Mouse (Mus musculus) midbrain, embryonic 14.5 days (tissue): ENCODE measurements at regions not wholly inside any gene's neighbourhood (a gene's known extent, or its start where the extent isn't known, plus 50 kb on each side); places are given as distances from the start of the nearest gene placed in this dataset.

Source experiments
- ATAC-seq: fragments of 200-750 bp; cut with Nextera tagmentation; 2 replicates; pipeline ENCODE4 v1.8.0; 2017; ENCODE audit warnings: moderate number of reproducible peaks, moderate library complexity; ENCODE audit not compliant: low FRiP score, low TSS enrichment
- DNase-seq: peaks from one replicate; pipeline ENCODE4 v3.0.0-alpha.2; 2015
- H3K27ac ChIP-seq: fragments of 300-500 bp; sonication (generic); replicated peaks from 2 replicates; pipeline ENCODE4 v1.5.1; 2014; ENCODE audit warnings: mild to moderate bottlenecking, low read depth, low read length, moderate library complexity
- H3K27me3 ChIP-seq: fragments of 300-500 bp; sonication (generic); 2 replicates; pipeline ENCODE4 v1.6.1; 2014; ENCODE audit warnings: low read length, control low read depth, mixed read lengths; ENCODE audit not compliant: control insufficient read depth, insufficient read depth
- H3K36me3 ChIP-seq: fragments of 300-500 bp; sonication (generic); 2 replicates; pipeline ENCODE4 v1.6.1; 2014; ENCODE audit warnings: low read length, control low read depth; ENCODE audit not compliant: control insufficient read depth, insufficient read depth
- H3K4me1 ChIP-seq: fragments of 300-500 bp; sonication (generic); 2 replicates; pipeline ENCODE4 v1.6.1; 2014; ENCODE audit warnings: mild to moderate bottlenecking, antibody characterized with exemption, low read length, control low read depth; ENCODE audit not compliant: control insufficient read depth, insufficient read depth
- H3K4me2 ChIP-seq: fragments of 300-500 bp; sonication (generic); 2 replicates; pipeline ENCODE4 v1.6.1; 2014; ENCODE audit warnings: mild to moderate bottlenecking, low read length, moderate library complexity
- H3K4me3 ChIP-seq: fragments of 300-500 bp; sonication (generic); replicated peaks from 2 replicates; pipeline ENCODE4 v1.5.1; 2014; ENCODE audit warnings: low read depth, low read length
- H3K9ac ChIP-seq: fragments of 300-500 bp; sonication (generic); replicated peaks from 2 replicates; pipeline ENCODE4 v1.6.1; 2014; ENCODE audit warnings: mild to moderate bottlenecking, low read length, moderate library complexity
- H3K9me3 ChIP-seq: fragments of 300-500 bp; sonication (generic); 2 replicates; pipeline ENCODE4 v1.6.1; 2016; ENCODE audit warnings: low read length, control low read depth, mixed read lengths; ENCODE audit not compliant: control insufficient read depth
- WGBS: fragments of 180-500 bp; shearing (Covaris S2); extraction: QIAGEN DNeasy Blood & Tissue Kit; methylation state at CpG from one replicate; pipeline ENCODE4 v1.1.7; 2014; 5-methylcytosine and 5-hydroxymethylcytosine counted together

GRCm38 (mm10) chr13:83722791-83723190 is 219.0 kb downstream of the Mef2c start:
- H3K4me2 ChIP-seq, result peak overlapping the region; percentile 86
- 14% methylated on average over 3 of the region's 3 CpGs for WGBS
- H3K9ac ChIP-seq, result peak overlapping the region; percentile 95
- H3K36me3 ChIP-seq, result no peaks in the 10 kb centered on the region
- peaks cover 6% of the 10 kb centered on the region for H3K27me3 ChIP-seq
- H3K4me1 ChIP-seq, result 0 out of 2 replicates have a peak, but pooled peaks cover 2% of the 10 kb centered on the region
- H3K4me3 ChIP-seq, result peak overlapping the region; percentile 86
- DNase-seq (peak; percentile 62), ATAC-seq (no peak)
- peak overlapping the region; percentile 100 for H3K27ac ChIP-seq
- no peaks in the 10 kb centered on the region for H3K9me3 ChIP-seq

DNA sequence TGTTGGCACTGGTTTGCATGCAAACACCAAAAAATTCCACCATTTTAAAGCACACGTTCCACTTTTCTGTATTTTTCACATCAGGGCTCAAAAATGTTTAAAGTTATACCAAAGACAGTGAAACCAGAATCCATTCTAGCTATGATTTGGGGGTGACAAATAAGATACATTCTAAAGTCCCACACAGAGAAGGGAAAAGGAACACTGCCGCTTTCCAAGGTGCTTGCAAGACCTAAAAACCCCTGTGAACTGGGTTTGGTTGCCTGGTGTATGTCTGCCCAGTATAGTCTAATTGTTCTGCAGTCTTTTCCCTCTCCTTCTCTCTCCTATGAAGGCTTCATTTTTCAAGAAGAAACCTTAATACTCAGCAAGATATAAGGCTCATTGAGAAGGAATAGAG is 219.6 kb downstream of the Mef2c start:
- no peaks in the 10 kb centered on the region for H3K9me3 ChIP-seq
- H3K27me3 ChIP-seq, result peaks cover 3% of the 10 kb centered on the region; the same call in 1 of the 2 replicates
- 13% methylated on average over 2 of the region's 2 CpGs for WGBS
- ATAC-seq (no peak), DNase-seq (peak; percentile 58)
- peak overlapping the region; percentile 86 for H3K4me3 ChIP-seq
- H3K4me1 ChIP-seq, result 0 out of 2 replicates have a peak, but pooled peaks cover 2% of the 10 kb centered on the region
- H3K9ac ChIP-seq, result peak overlapping the region; percentile 95
- H3K4me2 ChIP-seq, result peak overlapping the region; percentile 86
- peak overlapping the region; percentile 100 for H3K27ac ChIP-seq
- H3K36me3 ChIP-seq, result no peaks in the 10 kb centered on the region

GRCm38 (mm10) chr13:83724196-83724595 is 220.4 kb downstream of the Mef2c start:
- DNase-seq, result peak; percentile 60
- Histone ChIP-seq H3K4me1 (no peaks in the 10 kb centered on the region), H3K4me3 (peak overlapping the region; percentile 86), H3K9me3 (no peaks in the 10 kb centered on the region), H3K9ac (peak overlapping the region; percentile 100), H3K27ac (peak overlapping the region; percentile 100), H3K27me3 (no peaks in the 10 kb centered on the region; the same call in 1 of the 2 replicates), H3K4me2 (peak overlapping the region; percentile 86), H3K36me3 (no peaks in the 10 kb centered on the region)
- no peak for ATAC-seq
- WGBS, result 17% methylated on average over 3 of the region's 3 CpGs

DNA sequence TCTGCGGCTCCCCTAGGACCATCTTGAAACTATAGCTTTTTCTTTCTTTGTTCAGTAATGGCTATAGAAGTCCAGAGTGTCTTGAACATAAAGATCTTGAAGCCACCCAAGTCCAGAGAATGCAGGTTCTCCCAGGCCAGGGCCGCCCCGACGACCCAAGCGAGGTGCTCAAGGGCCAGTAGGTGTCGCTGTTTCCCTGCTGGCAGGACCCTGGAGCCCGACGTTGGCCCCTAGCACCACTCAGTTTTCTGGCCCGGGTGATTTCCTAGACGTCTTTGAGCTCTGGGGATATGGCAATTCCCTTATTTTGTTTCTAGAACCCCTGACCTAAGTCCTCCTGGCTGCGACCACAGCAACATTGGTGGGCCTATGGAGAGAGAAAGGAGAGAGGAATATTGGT is 221.2 kb downstream of the Mef2c start:
- Histone ChIP-seq H3K4me3 (peak overlapping the region; percentile 86), H3K9me3 (no peaks in the 10 kb centered on the region), H3K9ac (peak overlapping the region; percentile 100), H3K27ac (peak overlapping the region; percentile 100), H3K4me1 (no peaks in the 10 kb centered on the region), H3K27me3 (no peaks in the 10 kb centered on the region; the same call in 1 of the 2 replicates), H3K4me2 (peak overlapping the region; percentile 86), H3K36me3 (no peaks in the 10 kb centered on the region)
- ATAC-seq (peak; percentile 36), DNase-seq (peak; percentile 95)
- 1% methylated on average over 11 of the region's 11 CpGs for WGBS

DNA sequence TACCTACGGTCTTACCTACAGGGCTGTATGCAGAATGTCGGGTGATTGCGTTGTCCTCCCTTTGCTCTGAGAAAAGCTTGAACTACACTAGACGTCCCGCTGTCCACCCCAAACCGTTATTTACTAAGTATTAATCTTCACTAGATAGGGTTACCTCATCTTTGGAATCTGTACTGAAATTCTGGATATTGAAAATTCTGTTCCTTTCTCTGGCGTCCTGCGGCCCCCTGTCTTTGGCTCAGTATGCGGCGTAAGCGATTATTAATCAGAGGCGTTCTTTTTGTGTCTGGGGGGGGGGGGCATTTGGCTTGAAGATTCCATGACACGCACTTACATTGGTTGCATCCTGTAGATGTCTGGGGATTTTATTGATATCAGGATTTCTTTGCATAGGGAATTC is 222.0 kb downstream of the Mef2c start:
- peak overlapping the region; percentile 86 for H3K4me3 ChIP-seq
- peak overlapping the region; percentile 100 for H3K9ac ChIP-seq
- H3K4me2 ChIP-seq, result peak overlapping the region; percentile 86
- WGBS, result 3% methylated on average over 13 of the region's 13 CpGs
- no peaks in the 10 kb centered on the region for H3K36me3 ChIP-seq
- H3K27me3 ChIP-seq, result no peaks in the 10 kb centered on the region; the same call in 1 of the 2 replicates
- peak overlapping the region; percentile 100 for H3K27ac ChIP-seq
- no peaks in the 10 kb centered on the region for H3K4me1 ChIP-seq
- ATAC-seq (no peak), DNase-seq (peak; percentile 74)
- H3K9me3 ChIP-seq, result no peaks in the 10 kb centered on the region

- H3K9me3 ChIP-seq, result no peaks in the 10 kb centered on the region
- H3K36me3 ChIP-seq, result no peaks in the 10 kb centered on the region
- peak overlapping the region; percentile 100 for H3K27ac ChIP-seq
- H3K4me1 ChIP-seq, result no peaks in the 10 kb centered on the region
- ATAC-seq (no peak), DNase-seq (peak; percentile 61)
- H3K9ac ChIP-seq, result peak overlapping the region; percentile 100
- no peaks in the 10 kb centered on the region; the same call in 1 of the 2 replicates for H3K27me3 ChIP-seq
- peak overlapping the region; percentile 86 for H3K4me2 ChIP-seq
- H3K4me3 ChIP-seq, result peak overlapping the region; percentile 86
- WGBS, result 4% methylated on average over 13 of the region's 13 CpGs
Measured at GRCm38 (mm10) chr13:83726346-83726975, 222.6 kb downstream of the Mef2c start.

GRCm38 (mm10) chr13:83727051-83727765 is 223.4 kb downstream of the Mef2c start:
- Histone ChIP-seq H3K4me3 (peak overlapping the region; percentile 86), H3K27me3 (no peaks in the 10 kb centered on the region; the same call in 1 of the 2 replicates), H3K27ac (peak overlapping the region; percentile 100), H3K36me3 (no peaks in the 10 kb centered on the region), H3K9me3 (no peaks in the 10 kb centered on the region), H3K4me2 (peak overlapping the region; percentile 86), H3K9ac (peak overlapping the region; percentile 100), H3K4me1 (no peaks in the 10 kb centered on the region)
- ATAC-seq (peak; percentile 65), DNase-seq (peak; percentile 92)
- whole genome bisulfite sequencing, result under 1% methylated on average over 38 of the region's 38 CpGs

DNA sequence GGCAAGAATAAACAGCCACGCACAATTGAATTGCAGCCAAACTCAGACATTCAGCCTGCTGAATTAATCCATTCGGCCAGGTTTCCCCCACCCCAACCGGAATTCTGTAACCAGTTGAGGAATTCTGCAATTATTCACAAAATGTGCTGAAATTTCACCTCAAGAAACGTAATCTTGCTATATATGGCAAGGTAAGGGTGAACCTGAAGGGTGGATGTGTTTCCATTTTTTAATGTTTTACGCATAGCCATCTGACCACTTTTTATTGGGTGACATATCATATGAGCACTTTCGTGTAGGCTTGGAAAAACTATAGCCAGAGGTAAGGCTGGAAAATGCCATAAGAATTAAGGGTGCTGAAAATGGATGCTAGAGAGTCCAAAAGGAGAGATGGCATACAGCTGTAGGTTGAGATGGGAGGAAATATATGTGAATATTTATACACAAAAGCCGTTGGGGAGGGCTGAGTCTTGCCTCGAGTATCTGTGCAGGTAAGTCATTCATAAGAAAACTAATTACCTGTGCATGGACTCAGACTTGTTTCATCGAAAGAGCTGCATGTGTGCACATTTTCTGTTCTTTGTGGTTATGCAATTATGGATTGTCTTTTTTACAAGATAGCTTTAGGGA is 224.0 kb downstream of the Mef2c start:
- H3K27ac ChIP-seq, result peak overlapping the region; percentile 100
- no peaks in the 10 kb centered on the region; the same call in 1 of the 2 replicates for H3K27me3 ChIP-seq
- WGBS, result 3% methylated on average over 9 of the region's 9 CpGs
- DNase-seq (peak; percentile 69), ATAC-seq (no peak)
- peak overlapping the region; percentile 100 for H3K9ac ChIP-seq
- H3K4me1 ChIP-seq, result no peaks in the 10 kb centered on the region
- H3K4me3 ChIP-seq, result peak overlapping the region; percentile 86
- H3K4me2 ChIP-seq, result peak overlapping the region; percentile 86
- H3K36me3 ChIP-seq, result peaks cover 4% of the 10 kb centered on the region
- H3K9me3 ChIP-seq, result no peaks in the 10 kb centered on the region
